Mouse (Mus musculus) heart, postnatal 36 days (tissue): ENCODE results near the gene Unc119. TPM values are rescaled to one million over a fixed set of nuclear protein-coding genes. Genes with fewer than 3 reads are reported as not detected.

Experiments
- DNase-seq, 2 experiments: peaks; one replicate each; pipeline ENCODE4 v3.0.0; 2021 to 2022
- intact Hi-C: fragments of 180-260 bp; cut with DNase I; formaldehyde crosslinking; loops from one replicate; pipeline ENCODE4 v1.15.1; 2025
- total RNA-seq, 2 experiments: library from RNA; stranded (reverse); gene quantifications; 2 replicates each; pipeline ENCODE4 v1.2.3; 2021

Gene Unc119
- 1 to 10 TPM; 5.3 to 6.2 TPM for total RNA-seq

DNA sequence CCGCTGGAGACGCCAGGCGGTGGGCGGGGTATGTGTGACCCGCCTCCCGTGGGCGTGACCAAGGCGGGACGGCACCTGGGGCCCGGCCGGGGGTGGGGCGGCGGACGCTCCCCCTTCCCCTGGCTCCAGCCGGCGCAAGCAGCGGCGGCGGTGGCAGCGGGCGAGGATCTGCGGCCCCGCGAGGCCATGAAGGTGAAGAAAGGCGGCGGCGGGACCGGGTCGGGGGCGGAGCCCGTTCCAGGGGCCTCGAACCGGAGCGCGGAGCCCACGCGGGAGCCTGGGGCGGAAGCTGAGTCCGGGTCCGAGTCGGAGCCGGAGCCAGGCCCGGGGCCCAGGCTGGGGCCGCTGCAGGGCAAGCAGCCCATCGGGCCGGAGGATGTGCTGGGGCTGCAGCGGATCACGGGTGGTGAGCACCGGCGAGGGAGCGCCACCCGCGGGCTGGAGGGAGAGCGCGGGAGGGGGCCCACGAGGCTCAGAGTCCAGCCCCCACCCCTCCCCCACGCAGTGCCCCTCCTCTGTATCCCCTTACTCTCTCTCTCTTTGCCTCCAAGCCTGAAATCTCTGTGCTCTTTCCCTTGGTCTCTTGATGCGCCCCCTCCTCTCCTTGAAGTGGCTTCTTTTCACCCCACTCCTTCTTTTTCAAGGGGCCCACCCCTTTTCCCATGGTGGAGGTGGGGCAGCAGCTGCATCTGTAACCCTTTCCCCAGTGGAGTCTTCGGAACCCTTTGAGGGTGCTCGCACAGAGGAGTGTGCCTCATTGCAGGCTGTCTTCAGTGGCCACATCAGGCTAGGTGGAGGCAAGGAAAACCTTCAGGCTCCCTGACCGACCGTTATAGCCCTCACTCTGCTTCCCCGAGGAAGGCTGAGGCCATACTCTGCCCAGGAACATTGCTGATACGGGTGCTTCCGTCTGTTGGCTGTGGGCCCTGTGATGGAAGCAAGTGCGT is at the start of gene Unc119:
Gene Unc119 (plus strand): TSS at position 102 of the 947 bp plus-strand sequence.
- intact Hi-C loops: no loop called here

DNA sequence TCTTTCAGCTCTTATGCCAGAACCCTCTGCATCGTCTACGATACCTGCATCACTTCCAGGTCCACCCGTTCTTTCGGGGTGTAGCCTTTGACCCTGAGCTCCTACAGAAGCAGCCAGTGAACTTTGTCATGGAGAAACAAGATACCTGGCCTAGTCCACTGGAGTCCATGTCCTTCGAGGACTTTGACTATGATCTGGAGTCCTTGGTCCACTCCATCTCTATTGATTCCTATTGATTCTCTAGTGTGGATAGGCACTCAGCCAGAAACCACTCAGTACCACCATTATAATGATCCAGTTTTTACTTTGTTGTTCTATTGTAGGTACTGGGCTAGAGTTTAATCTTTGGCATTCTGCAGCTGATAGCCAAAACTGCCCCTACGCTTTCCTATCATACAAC is 48.7 kb upstream of the Unc119 start:
- no peak for DNase-seq
- intact Hi-C loops: no loop called here

More for the DNA sequence above, at the start of gene Unc119:
- peak; percentile 78 to 79 for DNase-seq

- no peak for DNase-seq
- intact Hi-C loops: no loop called here
These were observed 42.4 kb upstream of the Unc119 start for GRCm38 (mm10) chr11:78300917-78301316.

DNA sequence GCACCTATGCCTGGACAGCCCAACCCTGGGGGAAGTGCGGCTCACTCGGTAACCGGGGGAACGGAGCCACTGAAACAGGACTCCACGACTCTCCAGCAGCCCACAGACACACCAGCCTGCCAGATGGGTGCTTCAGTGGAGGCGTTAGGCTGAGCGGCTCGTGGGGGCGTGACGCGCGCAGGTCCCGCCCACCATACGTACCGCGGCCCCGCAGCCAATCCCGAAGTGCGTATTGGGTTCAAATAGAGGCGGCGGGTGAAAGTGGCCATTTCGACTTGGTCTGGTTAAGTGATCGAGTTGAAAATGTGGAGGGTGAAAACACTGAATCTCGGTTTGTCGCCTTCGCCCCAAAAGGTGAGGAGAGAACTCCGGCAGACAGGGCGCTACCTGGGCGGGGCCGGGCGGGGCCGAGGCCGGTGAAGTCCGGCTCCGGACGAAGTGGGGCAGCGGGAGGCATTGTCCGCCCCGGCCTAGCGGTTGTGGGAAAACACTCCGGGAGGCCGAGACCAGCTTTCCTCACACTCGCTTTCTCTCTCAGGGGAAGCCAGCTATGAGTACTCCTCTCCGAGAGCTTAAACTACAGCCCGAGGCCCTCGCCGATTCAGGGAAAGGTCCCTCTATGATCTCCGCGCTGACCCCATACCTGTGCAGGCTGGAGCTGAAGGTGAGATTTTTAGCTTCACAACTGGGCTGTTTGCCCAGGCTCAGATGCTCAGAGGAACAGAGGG is 41.8 kb upstream of the Unc119 start, which contains the start of gene Spag5:
Gene Spag5 (plus strand): TSS at position 173 of the 728 bp plus-strand sequence.
- intact Hi-C loops: no loop called here
- peak; percentile 88 to 89 for DNase-seq

GRCm38 (mm10) chr11:78305272-78305671 is 38.0 kb upstream of the Unc119 start:
- DNase-seq: no peak
- intact Hi-C loops: no loop called here

- intact Hi-C loops: no loop called here
These were observed 32.3 kb upstream of the Unc119 start for GRCm38 (mm10) chr11:78310861-78311511.

DNA sequence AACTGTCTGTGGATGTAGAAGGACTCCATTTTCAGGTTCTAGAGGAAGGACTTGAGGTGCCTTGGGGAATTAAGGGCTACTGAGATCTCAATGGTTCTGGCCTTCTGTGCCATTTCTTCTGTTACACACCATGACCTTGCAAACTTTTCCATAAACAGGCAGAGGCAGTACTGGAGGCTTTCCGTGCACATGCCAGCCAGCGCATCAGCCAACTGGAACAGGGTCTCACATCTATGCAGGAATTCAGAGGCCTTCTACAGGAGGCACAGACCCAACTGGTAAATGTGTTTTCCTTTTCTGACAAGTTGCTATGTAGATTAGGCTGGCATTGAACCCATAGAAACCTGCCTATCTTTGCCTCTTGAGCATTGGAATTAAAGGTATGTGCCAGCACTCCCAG is 29.6 kb upstream of the Unc119 start:
- intact Hi-C loops: no loop called here
- DNase-seq: no peak

More at GRCm38 (mm10) chr11:78310861-78311511, 32.3 kb upstream of the Unc119 start:
- no peak for DNase-seq

- intact Hi-C loops: no loop called here
- DNase-seq: no peak
These were observed 24.9 kb upstream of the Unc119 start for GRCm38 (mm10) chr11:78318411-78318810.

DNA sequence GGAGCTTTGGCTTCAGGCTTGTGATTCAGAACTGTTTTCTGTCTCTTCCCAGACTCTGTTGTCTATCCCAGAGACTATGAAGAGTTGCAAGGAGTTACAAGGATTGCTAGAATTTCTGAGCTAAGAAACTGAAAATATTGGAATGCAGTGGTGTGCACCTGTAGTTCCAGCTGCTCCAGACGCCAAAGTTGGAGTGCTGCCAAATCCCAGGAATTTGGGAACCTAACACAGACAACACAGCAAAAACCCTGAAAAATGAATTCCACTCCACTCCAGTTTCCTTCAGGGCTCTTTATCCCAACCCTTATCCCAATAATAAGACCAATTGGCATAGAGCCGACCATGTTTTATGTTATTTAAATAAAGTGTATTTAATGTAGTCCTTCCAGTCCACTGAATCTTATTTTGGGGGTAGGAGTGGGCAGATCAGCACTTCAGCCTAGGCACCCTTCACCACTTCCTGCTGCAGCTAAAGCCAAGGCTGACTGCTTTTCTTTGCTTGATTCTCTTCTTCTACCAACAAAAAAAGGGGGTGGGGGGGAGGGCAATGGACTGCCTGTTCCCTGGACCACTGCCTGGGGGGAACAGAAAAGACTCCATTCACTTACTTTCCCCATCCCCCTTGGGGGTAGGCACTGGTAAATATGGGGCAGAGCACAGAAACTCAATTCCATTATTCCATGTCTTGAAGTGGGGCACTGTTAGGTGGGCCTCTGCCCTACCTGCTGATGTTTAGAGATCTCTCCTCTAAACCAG is 21.0 kb upstream of the Unc119 start:
- intact Hi-C loops: no loop called here
- DNase-seq: no peak

- intact Hi-C loops: no loop called here
- DNase-seq: peak; percentile 34 to 46
These were observed 20.4 kb upstream of the Unc119 start, which contains the start of gene Aldoc for GRCm38 (mm10) chr11:78322860-78323259. Aldoc (plus strand) TSS chr11:78322968.

- intact Hi-C loops: no loop called here
- no peak for DNase-seq
These were observed 19.1 kb upstream of the Unc119 start for GRCm38 (mm10) chr11:78324000-78324785.

DNA sequence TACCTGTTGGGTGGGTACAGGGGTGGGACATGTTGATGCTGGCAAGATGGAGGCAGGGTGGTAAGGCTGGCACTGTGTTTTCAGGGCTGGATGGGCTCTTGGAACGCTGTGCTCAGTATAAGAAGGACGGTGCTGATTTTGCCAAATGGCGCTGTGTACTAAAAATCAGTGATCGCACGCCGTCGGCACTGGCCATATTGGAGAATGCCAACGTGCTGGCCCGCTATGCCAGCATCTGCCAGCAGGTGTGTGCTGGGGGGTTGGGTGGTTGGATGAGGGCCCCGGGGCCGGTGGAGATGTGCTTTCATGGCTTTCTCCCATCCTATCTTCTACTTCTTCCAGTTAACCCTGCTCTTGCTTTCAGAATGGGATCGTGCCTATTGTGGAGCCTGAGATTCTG is 18.3 kb upstream of the Unc119 start:
- intact Hi-C loops: loop anchor here (5.0 kb wide), 1 partner anchor 63 kb away; the partner anchor contains the start of gene 2610507B11Rik
- DNase-seq: no peak

GRCm38 (mm10) chr11:78327215-78327614 is 16.1 kb upstream of the Unc119 start:
- DNase-seq: no peak
- intact Hi-C loops: loop anchor here (5.0 kb wide), 1 partner anchor 65 kb away; the partner anchor contains the start of gene 2610507B11Rik

- DNase-seq: peak; percentile 95 to 96
- intact Hi-C loops: loop anchor here (5.0 kb wide), 1 partner anchor 66 kb away; the partner anchor contains the start of gene 2610507B11Rik
These were observed 15.4 kb upstream of the Unc119 start, which contains the start of gene Pigs for GRCm38 (mm10) chr11:78327634-78328511. Pigs (plus strand) TSS chr11:78328415.

- intact Hi-C loops: loop anchor here (5.0 kb wide), 1 partner anchor 66 kb away; the partner anchor contains the start of gene 2610507B11Rik
- no peak for DNase-seq
These were observed 14.7 kb upstream of the Unc119 start for GRCm38 (mm10) chr11:78328512-78329056.

DNA sequence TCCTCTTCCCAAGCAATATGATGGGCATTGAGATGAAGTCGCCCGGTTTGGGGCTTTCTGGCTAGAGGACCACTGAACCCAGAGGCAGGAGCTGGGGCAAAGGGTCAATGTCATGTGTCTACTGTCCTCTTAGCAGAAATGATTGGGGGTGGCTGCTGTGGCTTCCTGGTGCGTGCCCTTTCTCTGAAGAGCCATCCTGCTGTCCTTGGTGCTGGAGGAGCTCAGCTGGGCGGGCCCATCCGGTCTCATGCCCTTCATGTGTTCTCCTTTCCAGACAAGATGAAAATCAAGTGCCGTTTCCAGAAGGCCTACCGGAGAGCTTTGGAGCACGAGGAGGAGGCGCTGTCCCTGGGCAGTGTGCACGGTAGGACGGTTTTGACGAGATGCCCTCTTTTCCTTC is 10.6 kb upstream of the Unc119 start:
- no peak for DNase-seq
- intact Hi-C loops: no loop called here

DNA sequence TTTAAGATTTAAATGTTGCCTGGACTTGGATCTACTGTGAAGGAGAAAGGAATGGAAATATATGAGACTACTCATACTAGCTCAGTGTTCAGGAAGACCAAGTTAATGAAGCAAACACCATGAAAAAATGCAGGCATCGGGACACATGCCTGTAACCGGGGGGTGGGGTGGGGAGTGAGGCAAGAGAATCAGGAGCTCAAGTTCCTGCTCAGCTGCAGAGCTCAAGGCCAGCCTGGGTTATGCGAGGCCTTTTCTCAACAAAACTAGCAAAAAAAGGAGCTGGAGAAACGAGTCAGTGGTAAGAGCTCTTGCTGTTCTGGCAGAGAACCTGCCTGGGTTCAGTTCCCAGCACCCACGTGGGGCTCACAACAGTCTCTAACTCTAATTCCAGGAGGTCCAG is 9.3 kb upstream of the Unc119 start:
- DNase-seq: no peak
- intact Hi-C loops: no loop called here

DNA sequence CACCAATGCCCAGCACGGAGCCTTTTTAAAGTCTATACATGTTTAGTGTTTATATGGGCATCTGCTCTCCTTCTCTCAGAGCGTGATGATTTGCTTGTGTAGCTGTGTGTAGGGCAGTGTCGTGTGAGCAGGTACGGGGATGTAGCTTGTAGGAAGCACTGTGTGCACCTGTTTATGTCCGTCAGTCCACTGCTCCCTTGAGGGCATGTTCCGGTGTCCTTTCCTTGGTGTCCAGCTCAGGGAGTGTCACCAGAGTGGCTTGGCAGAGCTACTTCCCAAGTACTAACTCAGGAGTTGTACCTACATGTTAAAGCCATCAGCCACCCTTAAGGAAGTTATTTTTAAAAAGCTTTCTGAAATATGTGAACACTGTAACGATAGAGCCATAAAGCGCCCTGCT is 6.2 kb upstream of the Unc119 start:
- intact Hi-C loops: no loop called here
- DNase-seq: no peak
